Mouse (Mus musculus): ENCODE data around the gene Gm20388.

Gm20388 gene

DNA sequence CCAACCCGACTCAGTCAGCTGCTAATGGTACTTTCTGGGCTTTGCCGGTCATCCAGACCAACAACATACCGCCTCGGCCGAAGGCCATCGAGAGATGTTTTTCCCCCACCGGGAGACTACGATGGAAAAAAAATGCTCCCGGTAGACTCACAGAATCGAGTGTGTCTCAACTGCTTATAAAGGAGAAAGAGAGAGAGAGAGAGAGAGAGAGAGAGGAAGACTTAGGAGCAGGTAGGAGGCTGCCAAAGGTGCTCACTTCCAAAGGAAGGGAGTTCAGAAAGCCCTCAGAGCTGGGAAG is 1164.2 kb downstream of the Gm20388 start:
- no peak for DNase-seq (ENCODE audit: low spot score)

DNA sequence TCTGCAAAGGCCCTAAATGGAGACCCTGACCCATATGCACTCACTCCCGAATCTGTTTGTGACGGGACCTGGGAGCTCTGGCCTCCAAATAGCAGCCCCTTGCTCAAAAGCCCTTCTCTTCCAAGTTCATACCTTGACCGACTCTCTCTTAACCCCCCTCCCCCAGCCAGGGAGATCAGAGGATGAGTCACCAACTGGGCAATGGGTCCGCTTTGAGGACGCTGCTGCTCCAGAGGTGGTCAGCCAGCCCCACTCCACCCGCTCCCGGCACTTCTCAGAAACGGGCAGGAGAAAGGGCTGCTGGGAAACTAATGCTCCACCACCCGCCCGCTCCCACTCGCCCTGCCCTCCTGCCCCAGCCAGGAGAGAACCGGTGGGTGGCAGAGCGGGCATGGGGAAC is 1165.3 kb downstream of the Gm20388 start:
- DNase-seq (ENCODE audit: low spot score), result no peak

DNA sequence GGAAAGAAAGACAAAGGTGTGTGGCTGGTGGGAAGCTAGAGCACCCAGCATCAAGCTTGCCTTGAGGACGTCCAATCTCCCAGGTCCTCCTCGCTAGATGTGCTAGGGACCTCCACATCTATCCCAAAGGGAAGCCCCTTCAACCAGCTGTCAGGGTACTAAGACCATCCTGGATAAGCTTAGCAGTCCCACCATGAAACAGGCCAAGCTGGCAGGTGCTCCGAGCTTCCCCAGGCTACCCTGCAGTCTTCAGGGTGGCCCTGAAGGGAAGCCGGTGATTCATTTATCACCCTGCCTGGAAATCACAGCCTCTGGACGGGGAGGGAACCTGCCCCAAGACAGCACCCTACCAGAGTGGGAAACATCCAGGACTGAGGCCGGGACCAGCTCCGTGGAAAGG is 1165.9 kb downstream of the Gm20388 start:
- DNase-seq (ENCODE audit: low spot score), result no peak

- DNase-seq (ENCODE audit: low spot score), result no peak
These were observed 1168.1 kb downstream of the Gm20388 start for GRCm38 (mm10) chr8:121078721-121079120.

- no peak for DNase-seq (ENCODE audit: low spot score)
These were observed 1168.6 kb downstream of the Gm20388 start for GRCm38 (mm10) chr8:121079201-121079600.

GRCm38 (mm10) chr8:121079944-121080343 is 1169.3 kb downstream of the Gm20388 start:
- no peak for DNase-seq (ENCODE audit: low spot score)

DNA sequence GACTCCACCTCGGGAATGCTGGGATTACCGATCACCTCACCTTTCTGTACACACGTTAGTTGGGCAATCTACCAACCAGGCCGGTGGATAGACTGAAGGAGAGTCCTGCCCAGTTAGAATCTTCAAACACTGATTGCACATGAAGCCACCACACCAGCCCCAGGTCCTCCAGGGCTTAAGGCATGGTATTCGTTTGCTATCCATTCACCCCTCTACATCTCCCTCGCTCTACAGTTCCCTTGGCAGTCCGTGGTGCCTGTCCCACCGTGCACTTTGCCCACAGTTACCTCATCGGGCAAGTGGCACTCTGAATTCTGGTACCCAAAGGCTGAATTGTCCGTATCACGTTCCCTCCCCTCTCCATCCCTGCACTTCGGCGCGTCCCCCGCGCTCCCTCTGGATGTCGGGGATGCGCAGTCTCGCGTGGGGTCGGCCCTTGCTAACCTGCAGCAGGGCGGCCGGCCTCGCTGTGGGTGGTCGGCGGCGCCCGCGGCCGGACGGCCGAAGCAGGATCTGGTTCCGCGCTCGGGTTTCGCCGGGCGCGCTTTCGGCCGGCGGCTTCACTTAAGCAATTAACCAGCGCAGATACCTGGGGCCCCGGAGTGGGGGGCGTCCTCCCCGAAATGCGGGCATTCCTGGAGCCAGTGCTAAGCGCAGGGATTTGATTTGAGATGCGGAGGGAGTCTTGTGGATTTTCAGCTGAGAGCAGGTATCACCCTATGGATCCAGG is 1169.9 kb downstream of the Gm20388 start:
- no peak for DNase-seq (ENCODE audit: low spot score)

DNA sequence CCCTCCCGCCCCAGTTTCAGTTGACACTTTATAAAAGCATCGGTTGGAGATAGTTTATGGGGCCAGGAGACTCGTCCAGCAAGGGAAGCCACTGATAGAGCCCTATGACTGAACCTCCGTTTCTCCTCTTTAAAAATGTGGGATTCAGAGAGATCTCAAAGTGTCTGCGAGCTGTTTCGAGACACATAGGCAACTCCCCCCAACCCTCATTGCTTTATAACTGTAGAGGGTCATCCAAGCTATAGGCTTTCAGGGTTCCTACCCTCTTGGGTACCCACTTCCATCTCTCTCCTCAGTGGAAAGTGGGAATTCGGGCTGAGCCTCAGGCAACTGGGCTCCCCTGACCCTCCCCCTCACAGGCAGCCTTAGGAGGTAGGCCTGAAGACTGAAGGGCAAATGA is 1170.8 kb downstream of the Gm20388 start:
- no peak for DNase-seq (ENCODE audit: low spot score)

DNA sequence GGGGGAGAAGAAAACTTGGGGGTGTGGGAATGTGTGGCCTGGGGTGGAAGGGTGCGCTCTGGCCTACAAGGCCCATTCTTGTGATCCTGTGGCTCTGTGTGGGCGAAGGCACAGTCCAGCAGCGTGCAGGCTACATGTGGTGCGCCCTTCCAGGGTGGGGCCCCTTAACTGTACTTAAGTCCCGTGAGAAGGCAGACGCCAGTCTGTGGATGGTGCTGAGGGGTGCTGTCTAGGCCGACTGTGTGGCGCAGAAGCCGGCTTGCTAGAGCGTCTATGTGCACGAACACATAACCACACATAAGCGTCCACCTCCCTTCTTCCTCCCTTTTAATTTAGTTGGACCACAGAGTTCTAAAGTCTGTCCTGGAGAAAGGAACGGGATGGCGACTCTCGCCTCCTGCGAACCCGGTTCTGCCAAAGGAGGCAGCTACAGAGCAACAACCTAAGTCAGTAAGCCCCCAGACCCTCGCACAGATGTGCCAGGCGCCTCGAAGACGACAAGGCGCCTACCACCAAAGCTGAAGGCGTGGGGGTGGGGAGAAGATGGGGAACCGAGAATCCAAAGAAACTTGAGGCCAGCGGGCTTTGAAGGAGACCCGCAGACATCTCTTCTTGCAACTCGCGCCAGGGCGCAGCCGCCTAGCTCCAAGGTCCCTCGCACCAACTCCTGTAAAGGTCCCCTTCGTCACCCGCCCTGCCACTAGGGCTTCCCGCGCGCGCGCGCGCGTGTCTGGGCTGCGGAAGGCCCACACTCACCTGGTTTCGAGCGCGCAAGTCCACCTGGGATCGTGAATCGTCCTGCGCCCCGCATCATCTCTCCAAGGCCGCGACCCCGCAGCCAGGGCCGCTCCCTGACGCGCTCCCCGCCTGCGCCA is 1171.8 kb downstream of the Gm20388 start:
- DNase-seq (ENCODE audit: low spot score), result no peak

DNA sequence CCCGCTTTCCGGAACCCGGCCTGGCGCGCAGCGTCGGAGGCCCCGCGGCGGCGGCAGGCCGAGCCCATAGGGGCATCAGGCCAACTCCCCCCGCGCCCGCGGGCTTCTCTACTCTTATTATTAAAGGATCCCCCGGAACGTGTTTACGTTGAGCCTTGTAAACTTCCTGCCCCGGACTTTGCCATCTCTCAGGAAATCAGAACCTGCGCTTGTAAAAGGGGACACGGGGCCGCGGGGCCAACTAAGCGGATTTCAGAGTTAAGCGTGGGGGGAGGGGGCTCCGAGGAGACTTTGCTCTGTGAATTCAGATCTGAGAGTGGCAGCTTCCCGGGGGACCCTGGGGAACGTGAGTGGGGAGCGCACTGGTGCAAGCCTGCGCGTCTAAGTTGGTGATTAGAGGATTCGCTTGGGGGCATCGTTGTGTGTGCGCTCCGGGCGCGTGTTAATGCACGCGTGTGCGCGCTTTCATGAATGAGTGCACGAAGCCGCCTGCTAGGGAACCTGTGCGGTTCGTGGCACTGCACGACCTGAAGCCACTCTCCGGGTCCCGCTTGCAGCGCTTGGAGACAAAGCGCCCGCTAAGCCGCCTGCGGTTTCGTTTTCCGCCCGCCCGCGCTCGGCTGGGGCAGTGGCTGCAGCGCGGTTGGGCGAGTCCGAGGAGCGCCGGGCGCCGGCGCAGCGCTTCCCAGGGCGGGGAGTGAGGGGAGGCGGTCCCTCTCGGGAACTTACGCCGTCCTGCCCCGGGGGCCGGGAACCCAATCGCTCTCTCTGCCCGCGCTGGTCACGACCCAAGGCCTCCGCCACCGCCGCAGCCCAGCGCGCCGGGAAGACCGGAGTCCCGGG is 1172.7 kb downstream of the Gm20388 start:
- peak; percentile 88 for DNase-seq (ENCODE audit: low spot score)

DNA sequence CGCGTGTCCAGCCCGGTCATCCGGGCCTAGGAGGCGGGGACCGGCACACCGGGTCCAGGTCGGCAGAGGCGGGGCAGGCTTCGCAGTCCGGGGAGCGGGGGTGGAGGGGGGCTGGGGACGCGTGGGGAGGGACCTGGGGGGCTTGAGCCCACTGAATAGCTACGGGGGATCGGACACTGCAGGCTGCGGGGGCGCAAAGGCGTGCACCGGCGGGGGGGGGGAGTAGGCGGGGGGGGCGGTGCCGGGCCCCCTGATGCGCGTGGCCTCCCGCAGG is 1173.2 kb downstream of the Gm20388 start:
- no peak for DNase-seq (ENCODE audit: low spot score)

DNA sequence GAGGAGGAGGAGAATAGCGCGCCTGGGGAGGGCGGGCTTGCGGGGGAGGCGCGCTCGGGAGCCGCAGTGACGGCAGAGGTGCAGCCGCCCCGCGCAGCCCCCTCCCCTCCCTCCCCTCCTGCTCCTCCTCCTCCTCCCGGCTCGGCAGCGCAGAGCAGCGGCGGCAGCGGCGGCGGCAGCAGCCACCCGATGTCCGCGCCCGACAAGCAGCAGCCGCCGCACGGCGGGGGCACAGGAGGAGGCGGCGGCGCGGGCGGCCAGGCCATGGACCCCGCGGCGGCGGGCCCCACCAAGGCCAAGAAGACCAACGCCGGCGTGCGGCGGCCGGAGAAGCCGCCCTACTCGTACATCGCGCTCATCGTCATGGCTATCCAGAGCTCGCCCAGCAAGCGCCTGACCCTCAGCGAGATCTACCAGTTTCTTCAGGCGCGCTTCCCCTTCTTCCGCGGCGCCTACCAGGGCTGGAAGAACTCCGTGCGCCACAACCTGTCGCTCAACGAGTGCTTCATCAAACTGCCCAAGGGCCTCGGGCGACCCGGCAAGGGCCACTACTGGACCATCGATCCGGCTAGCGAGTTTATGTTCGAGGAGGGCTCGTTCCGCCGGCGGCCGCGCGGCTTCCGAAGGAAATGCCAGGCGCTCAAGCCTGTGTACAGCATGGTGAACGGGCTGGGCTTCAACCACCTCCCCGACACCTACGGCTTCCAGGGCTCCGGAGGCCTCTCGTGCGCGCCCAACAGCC is 1173.7 kb downstream of the Gm20388 start, which contains the start of gene Foxf1:
Gene Foxf1 (plus strand): TSS at position 177 of the 742 bp plus-strand sequence.
- peak; percentile 50 for DNase-seq (ENCODE audit: low spot score)

DNA sequence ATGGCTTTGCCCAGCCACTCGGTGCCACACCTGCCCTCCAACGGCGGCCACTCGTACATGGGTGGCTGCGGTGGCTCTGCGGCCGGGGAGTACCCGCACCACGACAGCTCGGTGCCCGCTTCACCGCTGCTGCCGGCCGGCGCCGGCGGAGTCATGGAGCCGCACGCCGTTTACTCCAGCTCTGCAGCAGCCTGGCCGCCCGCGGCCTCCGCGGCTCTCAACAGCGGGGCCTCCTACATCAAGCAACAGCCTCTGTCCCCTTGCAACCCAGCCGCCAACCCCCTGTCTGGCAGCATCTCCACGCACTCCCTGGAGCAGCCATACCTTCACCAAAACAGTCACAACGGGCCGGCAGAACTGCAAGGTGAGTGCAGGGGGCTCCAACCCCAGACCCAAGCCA is 1174.4 kb downstream of the Gm20388 start:
- no peak for DNase-seq (ENCODE audit: low spot score)

DNA sequence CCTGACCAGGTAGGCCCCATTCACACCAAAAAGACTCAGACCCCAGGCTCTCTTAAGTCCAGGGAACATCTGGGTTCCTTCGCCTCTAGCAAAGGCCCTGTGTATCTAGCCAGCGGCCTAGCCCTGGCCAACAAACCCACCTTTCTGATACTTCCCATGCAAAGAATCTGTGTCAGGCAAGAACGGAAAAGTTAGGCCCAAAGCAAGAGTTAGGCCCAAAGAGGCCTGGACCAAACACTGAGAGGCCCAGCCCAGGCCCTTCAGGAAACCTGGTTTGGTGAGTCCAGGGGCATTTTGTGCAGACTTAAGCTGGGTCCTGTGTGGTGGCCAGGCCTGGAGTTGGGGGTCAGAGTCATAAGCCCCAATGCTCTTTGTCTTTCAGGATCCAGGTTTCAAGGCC is 1174.9 kb downstream of the Gm20388 start:
- DNase-seq (ENCODE audit: low spot score), result no peak

GRCm38 (mm10) chr8:121086004-121086900 is 1175.6 kb downstream of the Gm20388 start:
- no peak for DNase-seq (ENCODE audit: low spot score)

DNA sequence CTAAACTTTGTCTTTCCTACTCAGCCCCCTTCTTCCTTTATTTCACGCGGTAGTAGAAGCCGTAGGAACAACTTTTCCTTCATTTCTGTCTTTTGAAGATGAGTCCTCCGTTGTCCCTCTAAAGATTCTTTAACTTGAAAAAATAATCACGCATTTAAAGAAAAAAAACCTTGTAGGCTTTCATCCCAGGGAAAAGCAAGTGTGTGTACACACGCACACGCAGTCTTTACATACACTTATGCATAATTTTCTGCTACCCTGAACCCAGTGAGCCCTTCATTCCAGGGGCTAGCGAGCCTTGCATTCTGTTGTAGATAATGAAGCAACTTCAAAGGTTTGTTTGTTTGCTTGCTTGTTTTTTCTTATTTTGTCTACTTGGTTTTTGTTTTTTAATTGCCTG is 1177.6 kb downstream of the Gm20388 start:
- DNase-seq (ENCODE audit: low spot score), result no peak

DNA sequence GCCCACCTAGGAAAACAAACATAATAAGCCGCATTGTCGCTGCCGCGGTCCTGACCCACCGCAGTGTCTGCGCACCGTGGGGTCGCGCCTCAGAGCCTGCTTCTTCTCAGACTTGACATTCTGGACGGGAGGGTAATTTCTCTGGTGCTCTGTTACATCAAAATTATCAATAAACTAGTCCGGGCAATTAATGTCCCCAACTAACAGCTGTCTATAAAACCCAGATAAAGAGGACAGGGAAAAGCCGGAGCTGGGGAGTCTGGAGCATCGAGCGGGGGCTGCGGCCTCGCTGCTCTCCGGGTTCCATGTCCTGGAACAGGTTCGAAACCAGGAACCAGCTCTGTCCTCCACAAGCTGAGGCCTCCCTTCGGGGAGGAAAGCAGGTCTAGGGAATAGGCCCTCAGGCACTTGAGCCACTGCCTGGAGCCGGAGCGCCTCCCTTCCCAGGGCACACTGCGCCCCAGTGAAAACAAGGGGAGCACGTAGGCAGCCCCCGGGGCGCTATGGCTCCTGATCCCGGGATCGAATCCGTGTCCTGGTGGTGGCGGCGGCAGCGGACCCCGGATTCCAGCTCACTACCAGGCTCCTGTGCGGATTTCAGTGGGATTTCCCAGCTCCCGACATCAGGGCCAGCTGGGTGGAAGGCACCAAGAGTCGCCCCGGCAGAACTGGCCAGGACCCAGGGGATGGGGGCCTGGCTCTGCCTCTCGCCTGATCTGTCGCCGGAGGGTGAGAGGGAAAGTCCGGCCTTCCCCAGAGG is 1178.4 kb downstream of the Gm20388 start:
- DNase-seq (ENCODE audit: low spot score), result no peak

DNA sequence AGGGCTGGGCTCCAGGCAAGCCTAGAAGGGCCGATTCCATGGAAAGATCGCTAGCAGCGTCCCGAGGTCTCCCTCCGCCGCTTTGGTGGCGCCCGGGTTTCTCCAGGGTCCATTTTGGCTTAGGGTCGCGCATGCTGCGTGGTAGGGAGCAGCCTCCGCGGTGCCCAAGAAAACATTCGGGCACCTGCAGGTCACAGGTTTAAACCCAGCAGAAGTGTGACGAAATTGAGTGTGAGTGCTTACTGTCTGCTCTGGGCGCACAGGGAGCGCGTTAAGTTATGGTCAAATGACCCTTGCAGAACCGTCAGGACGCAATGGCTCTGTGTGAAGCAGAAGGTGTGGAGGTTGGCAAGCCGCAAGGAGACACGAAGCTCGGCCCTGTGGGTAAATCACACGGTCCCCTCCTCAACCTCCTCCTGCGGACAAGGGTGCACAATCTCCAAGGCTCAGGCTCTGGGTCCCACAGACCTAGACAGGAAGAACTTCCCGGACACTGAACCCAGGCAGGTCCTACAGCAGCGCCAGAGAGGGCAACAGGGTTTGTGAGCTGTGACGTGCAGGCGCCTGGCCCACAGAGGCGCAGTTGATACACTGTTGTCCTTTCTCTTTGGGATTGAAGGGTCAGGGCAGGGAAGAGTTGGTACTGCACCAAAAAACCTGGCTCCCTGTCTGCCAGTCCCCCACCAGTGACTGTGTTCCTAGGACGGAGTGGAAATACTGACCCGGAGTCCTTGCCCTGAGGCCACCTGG is 1179.2 kb downstream of the Gm20388 start:
- DNase-seq (ENCODE audit: low spot score), result no peak

DNA sequence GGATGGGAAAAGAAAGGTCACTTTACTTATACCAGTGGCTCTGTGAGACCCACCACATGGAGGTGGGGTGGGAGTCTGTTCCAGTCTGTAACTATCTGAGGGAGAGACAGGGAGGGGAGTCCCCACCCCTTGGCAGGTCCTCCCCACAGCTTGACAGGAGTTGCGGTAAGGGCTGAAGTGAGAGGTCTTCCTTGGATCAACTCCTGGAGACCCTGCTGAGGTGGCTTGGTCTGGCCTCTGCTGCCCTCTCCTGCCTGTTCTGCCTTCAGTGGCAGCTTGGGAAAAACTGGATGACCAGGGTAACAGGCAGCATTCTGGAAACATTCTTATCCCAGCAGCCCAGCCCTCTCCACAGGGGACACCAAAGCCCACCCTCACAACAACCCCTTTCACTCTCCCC is 1180.1 kb downstream of the Gm20388 start:
- DNase-seq (ENCODE audit: low spot score), result no peak

- no peak for DNase-seq (ENCODE audit: low spot score)
These were observed 1181.5 kb downstream of the Gm20388 start for GRCm38 (mm10) chr8:121092141-121092540.

Data from MN1 (cell line).